Mouse (Mus musculus): ENCODE results near the gene Gbf1.

DNA sequence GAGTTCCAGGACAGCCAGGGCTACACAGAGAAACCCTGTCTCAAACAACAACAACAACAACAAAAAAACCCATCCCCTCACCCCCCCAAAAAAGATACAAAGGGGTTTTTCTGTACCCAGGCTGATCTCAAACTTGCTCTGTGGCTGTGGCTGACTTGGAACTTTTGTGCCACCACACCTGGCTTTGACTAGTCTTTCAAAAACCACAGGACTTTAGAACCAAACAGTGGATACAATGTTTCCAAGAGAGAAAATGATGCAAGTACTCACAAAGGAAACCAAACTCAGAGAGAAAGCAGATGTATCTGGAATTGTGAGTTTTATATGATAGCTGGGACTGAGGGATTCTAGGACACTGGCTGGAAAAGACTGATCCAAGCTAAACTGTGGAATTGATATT is 27.7 kb upstream of the Gbf1 start:
- TF ChIP-seq CTCF (IDR thresholded peaks at IDR 0.05; ENCODE audit: insufficient read depth, low read depth, low read length) = no peak
- no peak for TF ChIP-seq POLR2A (IDR thresholded peaks at IDR 0.05; ENCODE audit: insufficient read depth, low read depth, low read length)
